Mouse (Mus musculus) liver, embryonic 14.5 days (tissue): ENCODE results near the gene Tk2.

ENCODE experiments used
- CTCF ChIP-seq: IDR thresholded peaks from 2 replicates; pipeline ENCODE4 v1.5.1; 2016; ENCODE audit warnings: antibody characterized with exemption, low read depth, control low read depth
- EP300 ChIP-seq: IDR thresholded peaks from 2 replicates; pipeline ENCODE4 v1.6.1; 2016; ENCODE audit warnings: antibody characterized with exemption, low read depth

DNA sequence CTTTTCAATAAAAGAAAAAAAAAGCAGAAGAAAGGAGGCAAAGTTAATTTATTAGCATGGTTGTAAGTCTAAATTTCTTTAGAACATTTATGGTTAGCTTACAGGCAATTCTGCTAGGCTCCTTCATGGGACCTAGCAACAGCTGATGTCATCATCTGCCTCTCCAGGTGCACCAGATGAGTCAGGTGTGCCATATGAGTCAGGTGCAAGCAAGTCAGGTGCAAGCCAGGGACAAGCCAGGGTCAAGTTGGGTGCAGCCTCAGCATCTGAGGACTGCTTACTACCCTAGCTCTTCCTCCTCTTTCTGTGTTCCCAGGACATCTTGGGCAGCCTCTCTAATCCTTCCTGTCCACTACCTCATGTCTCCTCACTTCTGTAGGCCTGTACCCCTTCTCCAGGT lies 20.0 kb upstream of the Tk2 start:
- no peak for TF ChIP-seq CTCF
- no peak for TF ChIP-seq EP300
